ENCODE assay signal across 19 mouse cellular contexts in genomic region chr2:133383135-133383920, GRCm38 (mm10).
DNase-seq lines count a peak whose midpoint lies in the region; ATAC-seq lines count a peak whose summit lies in the region.
"Had no signal": no experiment of that assay in that cellular context is flagged by ENCODE, and none has a peak within 500 bp of the region (broad histone marks: within the 10 kb centered on the region; RNA-seq: fewer than 3 reads in every experiment).

No protein-coding gene starts in this region.

- peak; percentile 10 for DNase-seq in large intestine, adult 2 months (ENCODE audit: low read depth, low spot score)
- no peak for DNase-seq in embryonic facial prominence, embryonic 10.5 days (ENCODE audit: low spot score)
- no peak for DNase-seq in right cerebral cortex, postnatal 10 days (ENCODE audit: low spot score in 2 of 2)
- DNase-seq in embryo, embryonic 10.5 days (ENCODE audit: low spot score), result no peak
- DNase-seq: adrenal gland, adult 2 months; adrenal gland, postnatal 10 days; adrenal gland, postnatal 25 days; cerebellum, adult 11-12 months; cerebellum, adult 2 months; cerebellum, adult 9-10 months; cerebellum, postnatal 10 days; cerebellum, postnatal 25 days; embryo, embryonic 11 days; forebrain, postnatal 0 days had no signal

- H3K4me1 ChIP-seq in intestine, embryonic 15.5 days (replicated peaks), result no peaks in the 10 kb centered on the region
- 0 out of 2 replicates have a peak, but pooled peaks cover 8% of the 10 kb centered on the region for H3K4me1 ChIP-seq in intestine, embryonic 16.5 days (ENCODE audit: control insufficient read depth, insufficient read depth, low read length)
- H3K4me1 ChIP-seq in embryonic facial prominence, embryonic 10.5 days, result no peaks in the 10 kb centered on the region
- H3K4me1 ChIP-seq: embryonic facial prominence, embryonic 12.5 days; forebrain, embryonic 13.5 days; forebrain, embryonic 15.5 days had no signal

- WGBS in intestine, embryonic 15.5 days, result 64% methylated on average over 3 of the region's 3 CpGs
- 68% methylated on average over 3 of the region's 3 CpGs for WGBS in intestine, embryonic 16.5 days
- WGBS in large intestine, adult 2 months, result 45% methylated on average over 3 of the region's 3 CpGs
- WGBS in embryonic facial prominence, embryonic 10.5 days, result 94% methylated on average over 3 of the region's 3 CpGs

- H3K27ac ChIP-seq in intestine, embryonic 15.5 days, result 0 out of 2 replicates have a peak overlapping the region, but pooled peaks have one; percentile 32
- H3K27ac ChIP-seq in intestine, embryonic 16.5 days (ENCODE audit: low read length), result peak overlapping the region; percentile 57
- H3K27ac ChIP-seq in embryonic facial prominence, embryonic 10.5 days (replicated peaks), result no peak overlapping the region
- H3K27ac ChIP-seq: embryonic facial prominence, embryonic 12.5 days; forebrain, embryonic 13.5 days; forebrain, embryonic 15.5 days had no signal

- no peak overlapping the region for H3K4me3 ChIP-seq in intestine, embryonic 15.5 days (replicated peaks)
- no peak overlapping the region for H3K4me3 ChIP-seq in intestine, embryonic 16.5 days (ENCODE audit: low read length)
- no peak overlapping the region for H3K4me3 ChIP-seq in embryonic facial prominence, embryonic 10.5 days
- H3K4me3 ChIP-seq: embryonic facial prominence, embryonic 12.5 days; forebrain, embryonic 13.5 days; forebrain, embryonic 15.5 days had no signal

- H3K9ac ChIP-seq in intestine, embryonic 15.5 days, result no peak overlapping the region
- H3K9ac ChIP-seq in intestine, embryonic 16.5 days (ENCODE audit: low read depth, low read length), result no peak overlapping the region
- H3K9ac ChIP-seq: embryonic facial prominence, embryonic 12.5 days; forebrain, embryonic 13.5 days; forebrain, embryonic 15.5 days; forebrain, postnatal 0 days had no signal

- H3K36me3 ChIP-seq in intestine, embryonic 15.5 days, result no peaks in the 10 kb centered on the region
- no peaks in the 10 kb centered on the region for H3K36me3 ChIP-seq in intestine, embryonic 16.5 days (ENCODE audit: control insufficient read depth, insufficient read depth, low read length)
- no peaks in the 10 kb centered on the region for H3K36me3 ChIP-seq in embryonic facial prominence, embryonic 10.5 days (replicated peaks)
- H3K36me3 ChIP-seq: embryonic facial prominence, embryonic 12.5 days; forebrain, embryonic 15.5 days had no signal

- peak; percentile 90 for ATAC-seq in intestine, embryonic 15.5 days
- ATAC-seq in intestine, embryonic 16.5 days, result peak; percentile 91
- ATAC-seq: forebrain, embryonic 13.5 days; forebrain, embryonic 15.5 days; forebrain, postnatal 0 days had no signal

- no peaks in the 10 kb centered on the region for H3K9me3 ChIP-seq in intestine, embryonic 15.5 days
- no peaks in the 10 kb centered on the region for H3K9me3 ChIP-seq in intestine, embryonic 16.5 days (ENCODE audit: control insufficient read depth, low read length)
- no peaks in the 10 kb centered on the region for H3K9me3 ChIP-seq in embryonic facial prominence, embryonic 10.5 days
- H3K9me3 ChIP-seq: embryonic facial prominence, embryonic 12.5 days; forebrain, embryonic 13.5 days; forebrain, embryonic 15.5 days had no signal

- H3K27me3 ChIP-seq in intestine, embryonic 15.5 days (replicated peaks), result no peaks in the 10 kb centered on the region
- H3K27me3 ChIP-seq in intestine, embryonic 16.5 days (replicated peaks; ENCODE audit: control insufficient read depth, insufficient read depth, low read length), result no peaks in the 10 kb centered on the region
- H3K27me3 ChIP-seq in embryonic facial prominence, embryonic 10.5 days (replicated peaks; ENCODE audit: low read depth, poor library complexity, severe bottlenecking), result no peaks in the 10 kb centered on the region
- H3K27me3 ChIP-seq: embryonic facial prominence, embryonic 12.5 days; forebrain, embryonic 13.5 days; forebrain, embryonic 15.5 days had no signal

- H3K4me2 ChIP-seq in intestine, embryonic 15.5 days (replicated peaks), result no peak overlapping the region
- no peak overlapping the region for H3K4me2 ChIP-seq in intestine, embryonic 16.5 days (ENCODE audit: low read depth, low read length)
- H3K4me2 ChIP-seq: embryonic facial prominence, embryonic 12.5 days; forebrain, embryonic 13.5 days; forebrain, embryonic 15.5 days had no signal
